Mouse (Mus musculus) kidney, adult 2 months (tissue): ENCODE data around the gene Fat2.

Experiments
- CTCF ChIP-seq: fragments of 200-500 bp; conservative IDR thresholded peaks from 2 replicates; pipeline ENCODE4 v1.5.1; 2011; ENCODE audit warnings: low read depth, mild to moderate bottlenecking, control low read depth, low read length, moderate library complexity, mixed read lengths; ENCODE audit not compliant: insufficient read depth, insufficient read length
- POLR2A ChIP-seq: fragments of 200-500 bp; IDR thresholded peaks from one replicate; pipeline ENCODE4 v1.6.1; 2011; ENCODE audit warnings: low read depth, low read length, control low read depth

DNA sequence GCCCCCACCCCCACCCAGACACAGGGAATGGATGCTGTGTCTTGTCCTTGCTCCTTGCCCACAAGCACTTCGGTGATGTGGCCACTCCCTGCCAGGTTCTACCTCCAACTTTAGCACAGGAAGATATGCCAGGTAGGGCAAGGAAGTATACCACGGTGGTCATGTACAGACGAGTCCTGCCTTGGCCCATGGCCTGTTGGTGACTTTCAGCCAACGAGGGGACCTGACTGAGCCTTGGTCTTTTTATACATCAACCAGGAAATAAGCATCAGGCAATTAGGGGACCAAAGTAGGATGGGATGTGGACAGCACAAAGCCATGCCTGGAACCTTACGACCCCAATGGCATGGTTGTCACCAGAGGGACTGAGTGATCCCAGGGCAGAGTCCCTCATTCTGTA, 9.3 kb downstream of the Fat2 start:
- no peak for TF ChIP-seq CTCF
- no peak for TF ChIP-seq POLR2A
